Mouse (Mus musculus) hindbrain, embryonic 14.5 days (tissue): ENCODE results near the gene Ninj1. TPM values are rescaled to one million over a fixed set of nuclear protein-coding genes. Genes with fewer than 3 reads are reported as not detected.
A peak's percentile ranks its signal among the peaks of the same experiment; 100 is the strongest.

ENCODE experiments used
- ATAC-seq: fragments of 200-750 bp; cut with Nextera tagmentation; 2 replicates; pipeline ENCODE4 v1.8.0; 2017; ENCODE audit warnings: moderate number of reproducible peaks, mild to moderate bottlenecking, moderate TSS enrichment, moderate library complexity; ENCODE audit not compliant: low FRiP score
- DNase-seq: peaks from one replicate; pipeline ENCODE4 v3.0.0-alpha.2; 2015; ENCODE audit warnings: low spot score
- H3K27ac ChIP-seq: fragments of 300-500 bp; sonication (generic); 2 replicates; pipeline ENCODE4 v1.5.1; 2014; ENCODE audit warnings: mild to moderate bottlenecking, moderate library complexity
- H3K27me3 ChIP-seq: fragments of 300-500 bp; sonication (generic); 2 replicates; pipeline ENCODE4 v1.6.1; 2014; ENCODE audit warnings: mild to moderate bottlenecking, low read length, mixed read lengths; ENCODE audit not compliant: control insufficient read depth, insufficient read depth
- H3K36me3 ChIP-seq: fragments of 300-500 bp; sonication (generic); replicated peaks from 2 replicates; pipeline ENCODE4 v1.6.1; 2014; ENCODE audit not compliant: control insufficient read depth, insufficient read depth
- H3K4me1 ChIP-seq: fragments of 300-500 bp; sonication (generic); replicated peaks from 2 replicates; pipeline ENCODE4 v1.6.1; 2014; ENCODE audit warnings: antibody characterized with exemption, low read length, mixed read lengths; ENCODE audit not compliant: control insufficient read depth, insufficient read depth
- H3K4me2 ChIP-seq: fragments of 300-500 bp; sonication (generic); replicated peaks from 2 replicates; pipeline ENCODE4 v1.6.1; 2014; ENCODE audit warnings: mild to moderate bottlenecking, moderate library complexity
- H3K4me3 ChIP-seq: fragments of 300-500 bp; sonication (generic); replicated peaks from 2 replicates; pipeline ENCODE4 v1.5.1; 2014; ENCODE audit warnings: mild to moderate bottlenecking, low read length
- H3K9ac ChIP-seq: fragments of 300-500 bp; sonication (generic); 2 replicates; pipeline ENCODE4 v1.6.1; 2014
- H3K9me3 ChIP-seq: fragments of 300-500 bp; sonication (generic); 2 replicates; pipeline ENCODE4 v1.6.1; 2016; ENCODE audit warnings: low read length; ENCODE audit not compliant: control insufficient read depth
- WGBS: fragments of 180-500 bp; shearing (Covaris S2); extraction: QIAGEN DNeasy Blood & Tissue Kit; methylation state at CpG from one replicate; pipeline ENCODE4 v1.1.7; 2014; 5-methylcytosine and 5-hydroxymethylcytosine counted together
- polyA plus RNA-seq: library from polyadenylated mRNA; unstranded; fragments of >200 nt; fragmentation: Nextera tagmentation; extraction: Ambion mirVana; gene quantifications from 2 replicates; pipeline ENCODE4 v1.2.1, GENCODE M21; 2014

Gene Ninj1
- polyA plus RNA-seq, 1 experiment from 2014 or later = 33.3 TPM

DNA sequence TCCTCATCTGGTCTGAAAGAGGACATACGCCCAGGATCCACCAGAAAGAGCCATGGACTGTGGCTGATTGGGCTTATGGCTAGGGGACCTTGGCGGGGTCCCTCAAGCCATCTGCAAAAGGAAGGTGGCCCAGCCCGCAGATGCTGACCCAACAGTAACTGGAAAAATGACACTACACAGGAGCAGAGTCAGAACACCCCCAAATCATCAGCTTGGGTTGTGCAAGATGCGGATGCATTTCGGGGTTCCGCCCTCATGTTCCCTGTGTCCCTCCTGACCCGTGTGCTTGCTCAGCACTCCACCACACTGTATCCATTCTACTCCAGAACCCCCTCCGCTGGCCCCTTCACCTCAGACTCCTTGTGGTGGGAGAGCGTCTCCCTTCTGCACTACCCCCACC, 11.4 kb downstream of the Ninj1 start:
- H3K36me3 ChIP-seq = no peaks in the 10 kb centered on the region
- no peak overlapping the region for H3K4me2 ChIP-seq
- no peak overlapping the region for H3K9ac ChIP-seq
- no peak overlapping the region for H3K27ac ChIP-seq
- H3K27me3 ChIP-seq = no peaks in the 10 kb centered on the region
- no peaks in the 10 kb centered on the region for H3K9me3 ChIP-seq
- DNase-seq = no peak
- ATAC-seq = no peak
- no peak overlapping the region for H3K4me3 ChIP-seq
- WGBS = 95% methylated on average over 9 of the region's 9 CpGs
- H3K4me1 ChIP-seq = no peaks in the 10 kb centered on the region

DNA sequence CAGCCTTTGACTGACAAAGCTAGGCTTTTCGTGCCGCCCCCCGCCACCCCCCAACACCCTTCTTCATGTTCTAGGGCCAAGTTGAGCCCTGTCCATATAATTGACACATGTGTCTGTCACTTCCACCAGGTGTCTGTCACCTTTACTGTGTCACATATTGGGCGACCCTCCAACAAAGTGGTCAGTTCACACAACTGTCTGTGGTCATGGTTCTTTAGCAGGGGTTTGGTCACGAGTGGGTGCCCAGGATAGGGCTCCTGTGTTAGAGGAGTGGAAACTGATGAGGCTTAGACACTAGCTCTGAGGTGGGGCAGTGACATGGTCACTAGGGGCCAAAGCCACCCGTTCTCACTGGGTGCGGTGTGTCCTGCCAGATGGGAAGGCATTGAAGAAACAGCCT, 12.6 kb downstream of the Ninj1 start:
- Histone ChIP-seq H3K4me2 (no peak overlapping the region), H3K4me3 (no peak overlapping the region), H3K4me1 (no peaks in the 10 kb centered on the region), H3K9ac (no peak overlapping the region), H3K9me3 (no peaks in the 10 kb centered on the region), H3K36me3 (no peaks in the 10 kb centered on the region), H3K27ac (no peak overlapping the region), H3K27me3 (no peaks in the 10 kb centered on the region)
- ATAC-seq (no peak), DNase-seq (no peak)
- WGBS = 95% methylated on average over 7 of the region's 7 CpGs

DNA sequence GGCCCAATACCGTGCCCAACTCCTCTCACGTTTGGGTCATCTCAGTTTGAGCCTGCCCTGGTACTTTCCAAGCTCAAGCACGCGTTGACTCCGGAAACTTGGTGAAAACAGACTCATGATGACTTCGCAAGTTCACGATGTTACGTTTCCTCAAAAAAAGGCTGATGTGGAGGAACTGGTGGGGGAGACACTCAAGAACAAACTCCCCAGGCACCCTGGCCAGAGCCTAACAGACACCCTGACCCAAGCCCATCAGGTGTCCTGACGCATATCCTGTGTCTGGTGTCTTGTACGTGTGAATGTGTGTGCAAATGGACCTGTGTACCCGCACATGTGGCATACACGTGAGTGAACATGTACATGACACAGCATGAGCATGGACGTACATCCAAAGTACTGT, 13.4 kb downstream of the Ninj1 start:
- 91% methylated on average over 13 of the region's 13 CpGs for WGBS
- ATAC-seq = no peak
- no peaks in the 10 kb centered on the region for H3K36me3 ChIP-seq
- no peaks in the 10 kb centered on the region for H3K27me3 ChIP-seq
- H3K9ac ChIP-seq = no peak overlapping the region
- H3K27ac ChIP-seq = no peak overlapping the region
- no peaks in the 10 kb centered on the region for H3K9me3 ChIP-seq
- H3K4me3 ChIP-seq = no peak overlapping the region
- H3K4me2 ChIP-seq = no peak overlapping the region
- no peaks in the 10 kb centered on the region for H3K4me1 ChIP-seq
- no peak for DNase-seq

GRCm38 (mm10) chr13:49202556-49202955, 15.3 kb downstream of the Ninj1 start:
- WGBS = 95% methylated on average over 7 of the region's 7 CpGs

GRCm38 (mm10) chr13:49205381-49205998, 18.2 kb downstream of the Ninj1 start:
- Histone ChIP-seq H3K4me1 (no peaks in the 10 kb centered on the region), H3K9me3 (no peaks in the 10 kb centered on the region), H3K36me3 (no peaks in the 10 kb centered on the region), H3K27ac (no peak overlapping the region), H3K9ac (no peak overlapping the region), H3K27me3 (no peaks in the 10 kb centered on the region), H3K4me3 (no peak overlapping the region), H3K4me2 (no peak overlapping the region)
- peak; percentile 82 for DNase-seq
- ATAC-seq = peak; percentile 43; the same call in 1 of the 2 replicates
- 37% methylated on average over 13 of the region's 13 CpGs for WGBS

More at GRCm38 (mm10) chr13:49202556-49202955, 15.3 kb downstream of the Ninj1 start:
- no peaks in the 10 kb centered on the region for H3K4me1 ChIP-seq
- no peaks in the 10 kb centered on the region for H3K36me3 ChIP-seq
- ATAC-seq = no peak
- no peak overlapping the region for H3K9ac ChIP-seq
- H3K4me2 ChIP-seq = no peak overlapping the region
- no peak for DNase-seq
- no peaks in the 10 kb centered on the region for H3K9me3 ChIP-seq
- H3K27me3 ChIP-seq = no peaks in the 10 kb centered on the region
- no peak overlapping the region for H3K4me3 ChIP-seq
- H3K27ac ChIP-seq = no peak overlapping the region

- DNase-seq (no peak), ATAC-seq (no peak)
- H3K27me3 ChIP-seq = no peaks in the 10 kb centered on the region
- WGBS = 100% methylated on average over 2 of the region's 2 CpGs
- no peak overlapping the region for H3K27ac ChIP-seq
- peaks cover 3% of the 10 kb centered on the region; the same call in 1 of the 2 replicates for H3K4me1 ChIP-seq
- H3K9me3 ChIP-seq = no peaks in the 10 kb centered on the region
- no peak overlapping the region for H3K4me2 ChIP-seq
- no peak overlapping the region for H3K4me3 ChIP-seq
- no peaks in the 10 kb centered on the region for H3K36me3 ChIP-seq
- no peak overlapping the region for H3K9ac ChIP-seq
These were observed 19.1 kb downstream of the Ninj1 start for GRCm38 (mm10) chr13:49206341-49206740.

DNA sequence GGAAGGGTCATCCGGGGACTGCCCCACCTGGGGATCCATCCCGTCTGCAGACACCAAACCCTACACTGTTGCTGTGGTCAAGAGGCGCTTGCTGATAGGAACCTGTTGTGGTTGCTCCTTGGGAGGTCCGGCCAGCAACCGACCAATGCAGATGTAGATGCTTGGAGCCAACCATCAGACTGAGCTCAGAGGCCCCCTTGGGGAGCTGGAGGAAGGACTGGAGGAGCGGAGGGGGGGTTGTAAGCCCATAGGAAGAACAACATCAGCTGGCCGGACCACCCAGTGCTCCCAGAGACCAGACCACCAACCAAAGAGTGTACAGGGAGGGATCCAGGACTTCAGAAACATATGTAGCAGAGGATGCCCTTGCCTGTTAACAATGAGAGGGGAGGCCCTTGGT, 22.0 kb downstream of the Ninj1 start:
- no peak overlapping the region for H3K4me2 ChIP-seq
- no peak overlapping the region for H3K27ac ChIP-seq
- ATAC-seq = no peak
- no peak overlapping the region for H3K9ac ChIP-seq
- WGBS = 66% methylated on average over 7 of the region's 7 CpGs
- H3K27me3 ChIP-seq = no peaks in the 10 kb centered on the region
- peaks cover 19% of the 10 kb centered on the region; the same call in 1 of the 2 replicates for H3K4me1 ChIP-seq
- no peak overlapping the region for H3K4me3 ChIP-seq
- DNase-seq = no peak
- no peaks in the 10 kb centered on the region for H3K9me3 ChIP-seq
- H3K36me3 ChIP-seq = no peaks in the 10 kb centered on the region

GRCm38 (mm10) chr13:49212711-49213500, 25.6 kb downstream of the Ninj1 start:
- H3K9ac ChIP-seq = no peak overlapping the region
- peaks cover 36% of the 10 kb centered on the region for H3K4me1 ChIP-seq
- H3K27ac ChIP-seq = no peak overlapping the region
- H3K9me3 ChIP-seq = no peaks in the 10 kb centered on the region
- no peaks in the 10 kb centered on the region for H3K36me3 ChIP-seq
- no peak for ATAC-seq
- no peak overlapping the region for H3K4me2 ChIP-seq
- 86% methylated on average over 4 of the region's 4 CpGs for WGBS
- no peaks in the 10 kb centered on the region for H3K27me3 ChIP-seq
- no peak for DNase-seq
- no peak overlapping the region for H3K4me3 ChIP-seq

GRCm38 (mm10) chr13:49213531-49213932, 26.2 kb downstream of the Ninj1 start:
- H3K9me3 ChIP-seq = no peaks in the 10 kb centered on the region
- H3K36me3 ChIP-seq = no peaks in the 10 kb centered on the region
- H3K27ac ChIP-seq = peak overlapping the region; percentile 26; the same call in 1 of the 2 replicates
- no peak overlapping the region for H3K9ac ChIP-seq
- peak overlapping the region; percentile 7; the same call in 1 of the 2 replicates for H3K4me2 ChIP-seq
- DNase-seq = no peak
- WGBS = 42% methylated on average over 4 of the region's 4 CpGs
- no peaks in the 10 kb centered on the region for H3K27me3 ChIP-seq
- no peak for ATAC-seq
- H3K4me1 ChIP-seq = peaks cover 36% of the 10 kb centered on the region
- no peak overlapping the region for H3K4me3 ChIP-seq
